Mouse (Mus musculus) CH12.LX (cell line): ENCODE results near the gene Slc9a8. TPM values are rescaled to one million over a fixed set of nuclear protein-coding genes. Genes with fewer than 3 reads are reported as not detected.

Source experiments
- DNase-seq: peaks from one replicate; pipeline ENCODE4 v3.0.0-alpha.2; 2013; ENCODE audit errors: extremely low read depth
- H3K27ac ChIP-seq: 2 replicates; pipeline ENCODE4 v1.5.1; 2012; ENCODE audit warnings: low read depth, mild to moderate bottlenecking, control low read depth, moderate library complexity; ENCODE audit not compliant: insufficient read depth
- H3K27me3 ChIP-seq: replicated peaks from 2 replicates; pipeline ENCODE3; 2012; ENCODE audit warnings: inconsistent platforms
- H3K36me3 ChIP-seq, 2 experiments: replicated peaks in 1 of 2; 2 replicates each; pipeline versions ENCODE3 to v1.6.1; 2012; ENCODE audit warnings: inconsistent platforms in 1 of 2, low read length in 1 of 2, mild to moderate bottlenecking in 1 of 2, mixed read lengths in 1 of 2, moderate library complexity in 1 of 2; ENCODE audit not compliant: control insufficient read depth in 1 of 2, insufficient read depth in 1 of 2
- H3K4me1 ChIP-seq, 2 experiments: 2 replicates each; pipeline ENCODE4 v1.6.1; 2012; ENCODE audit warnings: inconsistent platforms in 1 of 2, moderate library complexity in 1 of 2; ENCODE audit not compliant: insufficient read depth in 2 of 2, control insufficient read depth in 1 of 2
- H3K4me2 ChIP-seq: 2 replicates; pipeline ENCODE4 v1.6.1; 2012; ENCODE audit warnings: low read depth, mild to moderate bottlenecking, control low read depth; ENCODE audit not compliant: poor library complexity, insufficient read depth, severe bottlenecking
- H3K4me3 ChIP-seq, 3 experiments: fragments of 150-350 bp in 1 of 3; sonication (generic) in 1 of 3; replicated peaks in 1 of 3; 2 replicates each; pipeline versions ENCODE3 to v1.5.1; 2011 to 2012; ENCODE audit warnings: low read depth in 2 of 3, low read length in 2 of 3, mild to moderate bottlenecking in 2 of 3, moderate library complexity in 2 of 3, control low read depth in 1 of 3, improper control_type of control experiment in 1 of 3, inconsistent platforms in 1 of 3, mixed read lengths in 1 of 3; ENCODE audit not compliant: poor library complexity in 1 of 3
- H3K79me2 ChIP-seq: replicated peaks from 2 replicates; pipeline ENCODE4 v1.6.1; 2012; ENCODE audit warnings: mild to moderate bottlenecking, moderate library complexity; ENCODE audit not compliant: control insufficient read depth, poor library complexity, insufficient read depth, severe bottlenecking; ENCODE audit errors: extremely low read depth
- H3K9ac ChIP-seq: 2 replicates; pipeline ENCODE4 v1.6.1; 2012; ENCODE audit warnings: low read depth, mild to moderate bottlenecking, control low read depth, moderate library complexity; ENCODE audit not compliant: insufficient read depth
- H3K9me3 ChIP-seq: replicated peaks from 2 replicates; pipeline ENCODE3; 2012; ENCODE audit warnings: low read length, inconsistent platforms, mixed read lengths
- BHLHE40 ChIP-seq: IDR thresholded peaks from 2 replicates; pipeline ENCODE4 v1.6.1; 2011; ENCODE audit warnings: mild to moderate bottlenecking, low read depth, low read length, improper control_type of control experiment
- CHD1 ChIP-seq: IDR thresholded peaks from 2 replicates; pipeline ENCODE4 v1.6.1; 2012; ENCODE audit warnings: low read depth, low read length, improper control_type of control experiment, inconsistent platforms
- CHD2 ChIP-seq: IDR thresholded peaks from 2 replicates; pipeline ENCODE4 v1.6.1; 2011; ENCODE audit warnings: low read length, improper control_type of control experiment
- CTCF ChIP-seq, 2 experiments: IDR thresholded peaks in 1 of 2; conservative IDR thresholded peaks in 1 of 2; 2 replicates each; pipeline ENCODE4 v1.5.1; 2011 to 2012; ENCODE audit warnings: low read depth in 2 of 2, low read length in 2 of 2, improper control_type of control experiment in 1 of 2, inconsistent platforms in 1 of 2, mild to moderate bottlenecking in 1 of 2, moderate library complexity in 1 of 2
- E2F4 ChIP-seq: IDR thresholded peaks from 2 replicates; pipeline ENCODE4 v1.6.1; 2011; ENCODE audit warnings: low read depth, low read length, improper control_type of control experiment; ENCODE audit not compliant: insufficient replicate concordance
- ELF1 ChIP-seq: IDR thresholded peaks from 2 replicates; pipeline ENCODE4 v1.6.1; 2014; ENCODE audit warnings: low read depth, mild to moderate bottlenecking, inconsistent platforms, low read length, improper control_type of control experiment
- EP300 ChIP-seq: IDR thresholded peaks from 2 replicates; pipeline ENCODE4 v1.6.1; 2011; ENCODE audit warnings: low read length, improper control_type of control experiment
- ETS1 ChIP-seq: conservative IDR thresholded peaks from 2 replicates; pipeline ENCODE4 v1.6.1; 2012; ENCODE audit warnings: low read depth, mild to moderate bottlenecking, inconsistent platforms, low read length, improper control_type of control experiment, moderate library complexity
- GABPA ChIP-seq: IDR thresholded peaks from 2 replicates; pipeline ENCODE4 v1.6.1; 2012; ENCODE audit warnings: low read depth, low read length, improper control_type of control experiment, inconsistent platforms; ENCODE audit not compliant: insufficient replicate concordance
- HCFC1 ChIP-seq: IDR thresholded peaks from 2 replicates; pipeline ENCODE4 v1.6.1; 2012; ENCODE audit warnings: low read depth, mild to moderate bottlenecking, inconsistent platforms, low read length, improper control_type of control experiment
- IRF4 ChIP-seq: IDR thresholded peaks from 2 replicates; pipeline ENCODE4 v1.6.1; 2014; ENCODE audit warnings: low read depth, mild to moderate bottlenecking, inconsistent platforms, low read length, improper control_type of control experiment
- JUN ChIP-seq: IDR thresholded peaks from 2 replicates; pipeline ENCODE4 v1.6.1; 2011; ENCODE audit warnings: low read depth, mild to moderate bottlenecking, low read length, improper control_type of control experiment, moderate library complexity; ENCODE audit not compliant: insufficient read depth
- JUND ChIP-seq: conservative IDR thresholded peaks from 2 replicates; pipeline ENCODE4 v1.6.1; 2011; ENCODE audit warnings: low read depth, low read length, improper control_type of control experiment
- KAT2A ChIP-seq: IDR thresholded peaks from 2 replicates; pipeline ENCODE4 v1.6.1; 2012; ENCODE audit warnings: low read length, improper control_type of control experiment, inconsistent platforms; ENCODE audit not compliant: insufficient replicate concordance
- MAFK ChIP-seq: IDR thresholded peaks from 2 replicates; pipeline ENCODE4 v1.6.1; 2011; ENCODE audit warnings: low read length, improper control_type of control experiment; ENCODE audit not compliant: insufficient replicate concordance
- MAX ChIP-seq: IDR thresholded peaks from 2 replicates; pipeline ENCODE4 v1.6.1; 2011; ENCODE audit warnings: low read length, improper control_type of control experiment
- MAZ ChIP-seq: IDR thresholded peaks from 2 replicates; pipeline ENCODE4 v1.6.1; 2012; ENCODE audit warnings: low read depth, mild to moderate bottlenecking, inconsistent platforms, low read length, improper control_type of control experiment, moderate library complexity
- MEF2A ChIP-seq: IDR thresholded peaks from 2 replicates; pipeline ENCODE4 v1.6.1; 2014; ENCODE audit warnings: low read depth, mild to moderate bottlenecking, inconsistent platforms, low read length, improper control_type of control experiment, borderline replicate concordance
- MXI1 ChIP-seq: IDR thresholded peaks from 2 replicates; pipeline ENCODE4 v1.6.1; 2011; ENCODE audit warnings: mild to moderate bottlenecking, low read depth, low read length, improper control_type of control experiment
- MYC ChIP-seq: IDR thresholded peaks from 2 replicates; pipeline ENCODE4 v1.6.1; 2011; ENCODE audit warnings: low read depth, mild to moderate bottlenecking, improper control_type of control experiment, low read length
- NELFE ChIP-seq: IDR thresholded peaks from 2 replicates; pipeline ENCODE4 v1.6.1; 2011; ENCODE audit warnings: low read depth, low read length, improper control_type of control experiment
- NRF1 ChIP-seq: IDR thresholded peaks from 2 replicates; pipeline ENCODE4 v1.6.1; 2014; ENCODE audit warnings: low read depth, mild to moderate bottlenecking, inconsistent platforms, low read length, improper control_type of control experiment, moderate library complexity
- PAX5 ChIP-seq: IDR thresholded peaks from 2 replicates; pipeline ENCODE4 v1.6.1; 2012; ENCODE audit warnings: low read length, inconsistent platforms, mixed read lengths
- POLR2A ChIP-seq: IDR thresholded peaks from 2 replicates; pipeline ENCODE4 v1.6.1; 2011; ENCODE audit warnings: low read depth, mild to moderate bottlenecking, improper control_type of control experiment, low read length
- POLR2AphosphoS2 ChIP-seq: IDR thresholded peaks from 2 replicates; pipeline ENCODE4 v1.6.1; 2011; ENCODE audit warnings: low read depth, low read length, improper control_type of control experiment
- RAD21 ChIP-seq: IDR thresholded peaks from 2 replicates; pipeline ENCODE4 v1.6.1; 2011; ENCODE audit warnings: low read depth, mild to moderate bottlenecking, low read length, improper control_type of control experiment, moderate library complexity
- RCOR1 ChIP-seq: conservative IDR thresholded peaks from 2 replicates; pipeline ENCODE4 v1.6.1; 2012; ENCODE audit warnings: low read depth, mild to moderate bottlenecking, inconsistent platforms, low read length, improper control_type of control experiment
- SIN3A ChIP-seq: IDR thresholded peaks from 2 replicates; pipeline ENCODE4 v1.6.1; 2012; ENCODE audit warnings: low read length, improper control_type of control experiment, inconsistent platforms
- SMC3 ChIP-seq: IDR thresholded peaks from 2 replicates; pipeline ENCODE4 v1.6.1; 2011; ENCODE audit warnings: low read depth, low read length, improper control_type of control experiment
- TBP ChIP-seq: conservative IDR thresholded peaks from 2 replicates; pipeline ENCODE4 v1.6.1; 2011; ENCODE audit warnings: low read depth, low read length, improper control_type of control experiment
- TCF12 ChIP-seq: IDR thresholded peaks from 2 replicates; pipeline ENCODE4 v1.6.1; 2014; ENCODE audit warnings: low read depth, mild to moderate bottlenecking, inconsistent platforms, low read length, improper control_type of control experiment
- UBTF ChIP-seq: IDR thresholded peaks from 2 replicates; pipeline ENCODE4 v1.6.1; 2012; ENCODE audit warnings: low read depth, mild to moderate bottlenecking, inconsistent platforms, low read length, improper control_type of control experiment, moderate library complexity
- USF1 ChIP-seq: IDR thresholded peaks from 2 replicates; pipeline ENCODE4 v1.6.1; 2014; ENCODE audit warnings: low read depth, mild to moderate bottlenecking, inconsistent platforms, low read length, improper control_type of control experiment
- USF2 ChIP-seq: conservative IDR thresholded peaks from 2 replicates; pipeline ENCODE4 v1.6.1; 2011; ENCODE audit warnings: low read depth, low read length, improper control_type of control experiment
- ZC3H11A ChIP-seq: IDR thresholded peaks from 2 replicates; pipeline ENCODE4 v1.6.1; 2012; ENCODE audit warnings: low read depth, mild to moderate bottlenecking, inconsistent platforms, low read length, improper control_type of control experiment
- ZKSCAN1 ChIP-seq: IDR thresholded peaks from 2 replicates; pipeline ENCODE4 v1.6.1; 2012; ENCODE audit warnings: low read depth, inconsistent platforms, low read length, improper control_type of control experiment, borderline replicate concordance
- ZMIZ1 ChIP-seq: IDR thresholded peaks from 2 replicates; pipeline ENCODE4 v1.6.1; 2012; ENCODE audit warnings: low read depth, mild to moderate bottlenecking, inconsistent platforms, low read length, improper control_type of control experiment
- ZNF384 ChIP-seq: IDR thresholded peaks from 2 replicates; pipeline ENCODE4 v1.6.1; 2012; ENCODE audit warnings: low read depth, low read length, improper control_type of control experiment, inconsistent platforms
- dilution Hi-C: fragments of 300-500 bp; cut with MboI; formaldehyde crosslinking; loops from 2 replicates; pipeline ENCODE4 v1.14.3; 2020; ENCODE audit warnings: low sequenced_read_pairs; ENCODE audit not compliant: extremely low pct_unique_long_range_greater_than_20kb, extremely low pct_ligation_motif_present
- in situ Hi-C: fragments of 300-500 bp; cut with MboI; formaldehyde crosslinking; loops from 3 replicates; pipeline ENCODE4 v1.14.3; 2019; ENCODE audit warnings: low sequenced_read_pairs, low pct_ligation_motif_present, low pct_unique_long_range_greater_than_20kb, mixed read lengths
- polyA plus RNA-seq: library from polyadenylated mRNA; unstranded; fragments of >175 nt; gene quantifications from 2 replicates; pipeline ENCODE4 v1.2.1, GENCODE M21; 2012; ENCODE audit warnings: low read depth; ENCODE audit not compliant: insufficient read length
- total RNA-seq, 2 experiments: library from RNA; depleted of rRNA; stranded (reverse); fragments of 300-350 nt in 1 of 2; fragments of >200 nt in 1 of 2; gene quantifications; 2 replicates each; pipeline ENCODE4 v1.2.3; 2012 to 2014

Gene Slc9a8
- total and polyA plus RNA-seq, 3 experiments = 14.5 to 26.0 (median 25.0) TPM

DNA sequence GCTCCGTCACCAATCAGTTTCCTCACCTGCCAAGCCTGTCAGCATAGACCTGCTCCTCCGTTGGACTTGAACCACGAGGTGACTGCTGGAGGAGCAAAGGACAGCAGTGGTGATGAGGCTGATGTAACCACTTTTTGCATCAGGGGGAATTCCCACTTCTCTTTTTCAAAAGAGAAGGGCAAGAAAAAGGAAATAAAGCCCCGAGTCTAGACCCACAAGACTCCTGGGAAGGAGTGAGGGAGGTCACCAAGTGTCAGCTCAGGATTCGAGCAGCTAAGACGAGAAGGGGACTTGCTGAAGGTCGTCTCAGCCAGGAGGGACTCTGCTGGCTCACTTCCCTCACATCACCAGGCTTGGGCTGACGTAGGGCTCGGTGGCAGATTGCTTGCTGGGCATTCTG is 46.4 kb upstream of the Slc9a8 start:
- peaks cover 0 to 24% of the 10 kb centered on the region in 2 experiments for H3K36me3 ChIP-seq
- peak; percentile 94 for DNase-seq
- H3K79me2 ChIP-seq = no peaks in the 10 kb centered on the region
- H3K9ac ChIP-seq = peak overlapping the region; percentile 79
- no peaks in the 10 kb centered on the region for H3K9me3 ChIP-seq
- dilution Hi-C loops (no loop called here), in situ Hi-C loops (no loop called here)
- peak overlapping the region; percentile 97 for H3K27ac ChIP-seq
- peak overlapping the region; percentile 32 to 59 (median 50) for H3K4me3 ChIP-seq
- TF ChIP-seq ELF1 (0 out of 2 replicates have a peak, but pooled peaks have one; percentile 37), MEF2A (peak; percentile 88), KAT2A (0 out of 2 replicates have a peak, but pooled peaks have one; percentile 49), ZMIZ1 (no peak), CHD1 (no peak), JUND (peak; percentile 29; the same call in 1 of the 2 replicates), MAFK (peak; percentile 62; the same call in 1 of the 2 replicates), ZC3H11A (no peak), GABPA (no peak), USF2 (no peak), RAD21 (no peak; the same call in 1 of the 2 replicates), SMC3 (peak; percentile 16), ETS1 (peak; percentile 92), USF1 (no peak; the same call in 1 of the 2 replicates), MAX (peak; percentile 97), CTCF (conservative IDR thresholded peaks at IDR 0.05 in 1 of 2, IDR thresholded peaks at IDR 0.05 in 1 of 2; ENCODE audit: low read depth in 2 of 2, low read length in 2 of 2) (no peak), HCFC1 (peak; percentile 51), TCF12 (peak; percentile 84), ZKSCAN1 (no peak), BHLHE40 (peak; percentile 76), POLR2AphosphoS2 (no peak; the same call in 1 of the 2 replicates), UBTF (no peak), TBP (peak; percentile 92), E2F4 (no peak), PAX5 (no peak), MAZ (no peak; the same call in 1 of the 2 replicates), EP300 (peak; percentile 90), ZNF384 (peak; percentile 56; the same call in 1 of the 2 replicates), RCOR1 (no peak; the same call in 1 of the 2 replicates), NELFE (peak; percentile 88), IRF4 (peak; percentile 87), MXI1 (0 out of 2 replicates have a peak, but pooled peaks have one; percentile 66), SIN3A (peak; percentile 83), POLR2A (peak; percentile 96), MYC (peak; percentile 99), NRF1 (no peak), CHD2 (no peak), JUN (peak; percentile 70)
- H3K4me2 ChIP-seq = peak overlapping the region; percentile 70; the same call in 1 of the 2 replicates
- peaks cover 33 to 79% of the 10 kb centered on the region in 2 experiments for H3K4me1 ChIP-seq
- no peaks in the 10 kb centered on the region for H3K27me3 ChIP-seq
